Mouse (Mus musculus) megakaryocyte, adult 5-6 weeks (primary cell): ENCODE data around the gene Map2k6. TPM values are rescaled to one million over a fixed set of nuclear protein-coding genes. Genes with fewer than 3 reads are reported as not detected.

Experiments used
- ATAC-seq: 2 replicates; pipeline ENCODE4 v1.8.0; 2016; ENCODE audit warnings: mild to moderate bottlenecking, inconsistent platforms; ENCODE audit not compliant: poor library complexity, severe bottlenecking
- total RNA-seq, 2 experiments: library from RNA; stranded (forward) in 1 of 2; stranded (reverse) in 1 of 2; fragments of 153-499, 151-499 nt in 1 of 2; fragments of 221-1000, 200-1000 nt in 1 of 2; gene quantifications; 2 replicates each; pipeline versions ENCODE4 v1.2.3 to v1.2.4; 2015 to 2017

Gene Map2k6
- total RNA-seq, 2 experiments from 2014 or later, result 10.3 to 16.0 TPM

DNA sequence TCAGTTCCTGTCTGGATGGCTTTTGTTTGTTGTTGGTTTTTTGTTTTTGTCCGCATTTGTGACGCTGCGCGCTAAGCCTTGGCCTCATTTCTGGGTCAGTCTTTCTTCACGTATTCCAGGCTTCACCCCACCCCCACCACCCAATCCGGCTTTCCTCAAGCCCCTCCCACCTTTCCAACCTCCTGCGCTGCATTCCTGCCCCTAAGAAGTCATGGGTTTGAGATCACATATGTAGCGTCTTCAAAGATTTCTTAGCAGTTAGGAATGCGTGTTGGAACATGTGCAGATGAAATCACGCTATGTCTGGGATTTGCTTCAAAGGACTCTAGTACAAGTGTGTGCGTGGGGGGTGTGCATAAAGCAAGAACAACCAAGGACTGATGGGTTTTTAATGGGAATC, 50.3 kb downstream of the Map2k6 start:
- no peak for ATAC-seq

DNA sequence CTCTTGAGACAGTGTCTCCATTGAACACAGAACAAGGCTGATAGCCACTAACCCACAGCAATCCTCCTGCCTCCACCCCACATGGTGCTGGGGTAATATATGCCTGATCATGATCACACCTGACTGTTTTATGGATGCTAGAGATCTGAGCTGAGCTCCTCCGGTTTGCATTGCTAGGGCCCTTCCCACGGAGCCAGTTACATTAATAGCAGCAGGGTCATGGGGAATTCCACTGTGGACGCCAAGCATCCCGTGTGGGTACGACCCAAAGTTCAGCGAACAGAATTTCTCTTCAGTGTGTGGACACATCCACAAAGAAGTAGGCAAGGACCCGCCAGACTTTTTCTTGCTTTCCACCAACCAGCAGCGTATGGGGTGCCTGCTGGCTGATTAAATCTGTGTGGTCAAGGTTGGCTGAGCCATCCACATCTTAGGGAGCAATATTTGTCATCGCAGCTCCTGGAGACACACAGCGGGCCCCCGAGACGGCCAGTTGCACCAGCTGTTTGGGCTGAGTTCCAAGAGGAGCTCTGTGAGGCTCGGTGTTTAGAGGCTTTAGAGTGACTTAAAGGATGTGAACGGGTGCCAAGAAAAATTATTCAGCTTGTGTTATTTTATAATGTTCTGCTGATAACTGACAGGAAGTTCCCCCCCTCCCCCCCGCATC, 51.3 kb downstream of the Map2k6 start:
- ATAC-seq, result no peak

DNA sequence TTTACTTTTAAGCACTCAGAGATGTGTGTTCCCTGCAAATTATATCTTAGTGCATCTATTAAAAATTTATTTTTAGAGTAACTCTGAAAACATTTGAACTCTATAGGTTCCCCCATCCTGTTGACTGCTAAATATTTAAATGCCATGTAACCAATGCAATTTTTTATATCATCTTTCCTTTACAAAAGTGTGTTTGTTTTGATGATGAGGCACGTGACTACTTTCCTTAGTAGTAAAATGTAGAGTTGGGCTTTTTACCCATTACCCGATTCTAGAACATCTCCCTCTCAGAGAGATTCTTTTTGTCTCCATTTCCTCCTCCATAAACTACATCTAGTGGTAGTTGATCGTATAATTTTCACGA, 51.8 kb downstream of the Map2k6 start:
- no peak for ATAC-seq

DNA sequence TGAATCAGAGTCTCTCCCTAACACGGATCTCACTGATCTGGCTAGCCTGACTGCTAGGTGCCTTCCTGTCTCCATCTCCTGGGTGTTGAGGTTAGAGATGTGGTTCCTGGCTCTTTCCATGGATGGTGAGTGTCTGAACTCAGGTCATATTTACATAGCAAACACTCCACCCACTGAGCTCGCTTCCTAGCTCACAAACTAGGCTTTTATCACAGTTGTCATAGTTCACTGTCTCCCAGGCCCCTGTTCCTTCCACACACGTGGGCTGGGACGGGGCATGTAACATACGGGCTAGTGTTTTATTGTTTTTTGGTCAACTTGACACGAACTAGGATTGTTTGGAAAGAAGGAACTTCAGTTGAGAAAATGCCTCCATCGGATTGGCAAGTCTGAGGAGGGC, 52.7 kb downstream of the Map2k6 start:
- no peak for ATAC-seq

- no peak for ATAC-seq
These were observed 54.7 kb downstream of the Map2k6 start for GRCm38 (mm10) chr11:110453445-110454154.

- ATAC-seq, result peak; percentile 35; the same call in 1 of the 2 replicates
These were observed 58.6 kb downstream of the Map2k6 start for GRCm38 (mm10) chr11:110457441-110457912.

- no peak for ATAC-seq
These were observed 61.6 kb downstream of the Map2k6 start for GRCm38 (mm10) chr11:110460480-110460879.

DNA sequence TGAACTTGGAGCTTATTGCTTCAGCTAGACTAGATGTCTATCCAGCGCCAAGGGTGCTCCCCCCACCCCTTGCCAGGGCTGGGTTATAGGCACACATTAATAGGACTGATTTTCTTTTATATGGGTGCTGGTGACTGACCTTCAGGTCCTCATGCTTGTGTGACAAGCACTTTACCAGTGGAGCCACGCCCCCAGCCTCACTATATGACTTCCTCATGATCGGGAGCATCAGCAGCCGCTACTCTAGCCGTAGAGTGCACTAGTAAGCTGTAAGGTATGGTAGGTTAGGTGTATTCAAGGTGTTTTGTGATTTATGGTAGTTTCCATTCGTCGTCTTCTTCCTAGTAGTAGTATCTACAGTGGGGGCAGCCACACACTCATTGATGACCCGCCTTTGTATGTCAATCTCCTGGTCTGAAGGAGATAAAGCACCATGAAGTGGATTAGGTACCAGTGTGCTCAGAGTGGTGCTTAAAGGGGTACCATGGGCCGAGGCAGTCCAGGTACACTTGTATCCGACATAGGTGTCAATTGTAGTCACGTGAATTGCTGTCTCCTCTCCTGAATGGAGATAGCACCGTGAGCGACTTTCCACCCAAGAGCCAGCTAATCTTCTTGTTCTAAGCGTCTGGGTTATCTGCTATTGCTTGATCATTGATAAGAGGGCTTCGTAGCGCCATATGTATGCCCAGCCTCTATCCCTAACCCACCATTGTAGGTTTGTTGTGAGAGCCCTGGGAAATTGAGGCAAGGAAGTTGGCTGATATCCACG, 62.8 kb downstream of the Map2k6 start:
- ATAC-seq, result no peak

DNA sequence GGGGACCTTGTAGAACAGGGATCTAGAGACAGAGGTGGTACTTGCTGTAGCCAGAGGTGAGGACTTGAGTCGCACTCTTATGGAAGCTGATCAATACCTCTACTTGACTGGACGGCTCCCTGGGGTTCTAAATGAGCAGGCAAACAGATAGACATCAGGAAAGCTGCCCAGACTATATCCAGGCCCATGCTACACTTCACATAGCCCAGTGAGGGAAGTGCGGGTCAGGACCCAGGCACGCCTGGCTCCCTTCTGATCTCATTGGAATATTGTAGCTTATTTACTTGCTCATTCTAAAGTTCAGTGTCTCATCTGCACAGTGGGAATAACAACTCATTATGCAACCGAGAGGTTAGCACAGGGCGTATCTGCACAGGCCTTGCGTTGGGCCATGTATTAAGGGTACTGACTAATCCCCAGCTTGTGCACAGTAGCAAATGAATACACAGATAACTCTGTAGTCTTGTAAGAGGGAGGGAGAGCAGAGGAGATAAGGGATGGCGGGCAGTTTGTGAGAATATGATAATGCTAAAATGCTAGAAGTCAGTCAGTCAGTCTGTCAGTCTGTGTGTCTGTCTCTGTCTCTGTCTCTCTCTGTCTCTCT, 64.2 kb downstream of the Map2k6 start:
- peak; percentile 42 for ATAC-seq

DNA sequence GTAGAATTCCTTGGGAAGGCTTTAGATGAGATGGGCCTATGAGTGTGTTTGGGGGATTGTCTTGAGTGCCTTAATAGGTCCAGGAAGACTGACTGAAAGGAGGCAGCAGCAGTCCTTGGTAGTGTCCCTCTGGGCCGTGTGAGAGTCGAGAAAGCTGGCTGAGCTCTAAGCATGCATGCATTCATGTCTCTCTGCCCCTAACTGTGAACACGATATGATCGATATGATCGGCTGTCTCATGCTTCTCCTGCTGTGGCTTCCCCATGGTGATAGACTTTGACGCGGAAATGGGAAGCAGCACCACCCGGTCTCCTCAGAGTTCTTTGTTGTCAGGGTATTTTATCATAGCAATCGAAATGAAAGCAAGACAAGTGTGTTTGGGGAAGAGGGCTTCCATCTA, 64.9 kb downstream of the Map2k6 start:
- peak; percentile 68 for ATAC-seq

DNA sequence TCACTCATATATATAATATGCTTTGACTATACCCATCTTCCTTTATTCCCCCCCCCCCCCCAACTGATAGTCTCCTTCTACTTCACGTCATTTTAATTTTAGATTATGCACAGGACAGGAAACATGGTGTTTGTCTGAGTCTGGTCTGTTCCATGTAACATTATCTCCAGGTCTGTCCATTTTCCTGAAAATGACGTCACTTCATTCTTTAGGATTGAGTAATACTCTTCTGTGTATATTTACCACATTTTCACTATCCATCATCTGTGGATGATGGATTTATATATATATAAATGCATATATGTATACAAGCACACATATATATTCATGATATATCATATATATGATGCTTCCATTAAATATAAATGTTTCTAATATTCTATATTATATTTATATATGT, 70.1 kb downstream of the Map2k6 start:
- no peak for ATAC-seq

GRCm38 (mm10) chr11:110470561-110471273, 71.8 kb downstream of the Map2k6 start:
- no peak for ATAC-seq

DNA sequence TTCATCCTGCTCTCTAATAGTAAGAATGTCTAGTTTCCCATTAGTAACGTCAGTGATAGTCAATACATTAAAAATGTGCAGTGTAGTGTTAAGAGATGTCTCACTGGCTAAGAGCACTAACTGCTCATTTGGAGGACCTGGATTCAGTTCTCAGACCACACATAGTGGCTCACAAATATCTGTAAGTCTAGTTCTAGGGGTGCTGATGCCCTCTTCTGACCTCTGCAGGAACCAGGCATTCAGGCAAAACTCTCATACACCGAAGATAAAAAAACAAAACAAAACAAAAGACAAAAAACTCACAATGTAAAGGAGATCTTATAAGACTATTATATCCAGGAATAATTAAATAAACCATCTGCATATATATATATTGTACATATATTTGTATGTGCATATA, 72.4 kb downstream of the Map2k6 start:
- no peak for ATAC-seq

DNA sequence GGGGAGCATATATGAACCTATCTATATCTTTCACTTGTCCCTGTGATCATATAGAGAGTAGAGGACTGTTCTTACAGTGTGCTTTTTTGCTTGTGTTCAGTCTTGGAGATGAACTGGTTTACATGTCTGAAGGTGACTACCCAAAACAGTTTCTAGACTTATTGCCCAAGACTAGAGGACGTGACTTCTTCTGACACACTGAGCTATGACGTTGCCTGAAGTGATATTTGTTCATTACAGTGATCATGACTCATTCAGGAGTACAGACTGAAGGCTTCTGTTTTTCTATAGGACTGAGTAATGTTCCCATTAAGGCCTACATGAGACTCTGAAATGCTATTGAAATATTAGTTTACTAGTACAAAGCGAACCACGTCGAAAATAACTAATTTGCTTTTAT, 73.2 kb downstream of the Map2k6 start:
- peak; percentile 50; the same call in 1 of the 2 replicates for ATAC-seq

- no peak for ATAC-seq
These were observed 74.6 kb downstream of the Map2k6 start for GRCm38 (mm10) chr11:110473495-110473894.

GRCm38 (mm10) chr11:110476361-110477151, 77.6 kb downstream of the Map2k6 start:
- peak; percentile 30; the same call in 1 of the 2 replicates for ATAC-seq

DNA sequence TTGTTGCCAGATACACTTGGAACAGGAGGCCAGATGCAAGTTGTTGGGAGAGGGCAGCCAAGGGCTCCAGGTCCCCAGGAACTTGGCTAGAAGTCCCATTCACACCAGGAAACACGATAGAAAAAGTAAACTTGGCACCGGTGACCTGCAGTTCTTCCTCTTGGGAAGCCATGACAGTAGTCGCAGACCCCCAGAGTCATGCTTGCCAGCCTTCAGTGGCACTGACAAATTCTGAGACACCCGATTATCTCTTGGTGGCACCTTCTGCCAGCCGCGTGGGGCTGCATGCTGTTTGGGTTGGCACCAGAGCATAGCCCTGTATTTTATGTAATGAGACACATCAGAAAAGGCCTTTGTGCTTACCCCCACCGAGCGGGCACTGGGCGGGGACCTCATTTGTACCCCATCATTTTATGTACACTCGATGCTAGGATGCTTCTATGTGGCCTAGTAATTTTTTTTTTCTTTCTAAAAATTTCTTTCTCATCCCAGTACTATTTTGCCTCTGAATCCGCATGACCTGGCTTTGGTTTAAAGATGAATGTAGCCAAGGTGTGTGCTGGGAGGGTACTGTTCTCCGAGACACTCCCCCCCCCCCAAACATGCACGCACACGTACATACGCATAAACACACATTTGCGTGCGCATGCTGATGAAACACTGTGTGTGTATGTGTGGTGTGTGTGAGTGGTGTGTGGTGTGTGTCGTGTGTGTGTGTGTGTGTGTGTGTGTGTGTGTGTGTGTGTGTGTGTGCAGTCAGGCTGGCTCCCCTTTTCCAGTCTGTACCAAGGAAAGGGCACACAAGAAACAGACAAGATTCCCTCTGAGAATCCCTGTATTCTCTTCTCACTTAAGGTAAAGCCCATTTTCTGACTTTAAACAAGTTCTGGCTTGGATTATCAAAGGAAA, 79.3 kb downstream of the Map2k6 start:
- no peak for ATAC-seq

DNA sequence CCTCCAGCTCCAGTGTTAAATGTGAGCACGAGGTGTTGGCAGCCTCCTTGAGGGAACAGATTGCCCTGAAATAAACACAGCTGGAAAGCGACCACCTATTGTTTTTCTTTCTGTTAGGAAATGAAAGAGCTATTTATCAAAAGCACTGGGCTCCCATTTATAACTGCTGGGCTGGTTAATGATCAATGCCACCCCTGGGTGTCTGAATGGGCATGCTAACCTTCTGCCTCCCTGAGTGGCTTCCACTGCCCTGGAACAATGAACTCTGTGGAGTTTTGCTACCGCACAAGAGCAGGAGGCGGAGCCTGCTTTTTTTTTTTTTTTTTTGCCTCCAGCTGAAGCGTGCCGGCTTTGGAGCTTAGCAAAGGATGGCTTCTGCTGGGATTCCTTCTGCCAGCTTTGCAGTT, 80.1 kb downstream of the Map2k6 start:
- ATAC-seq, result peak; percentile 36; the same call in 1 of the 2 replicates

DNA sequence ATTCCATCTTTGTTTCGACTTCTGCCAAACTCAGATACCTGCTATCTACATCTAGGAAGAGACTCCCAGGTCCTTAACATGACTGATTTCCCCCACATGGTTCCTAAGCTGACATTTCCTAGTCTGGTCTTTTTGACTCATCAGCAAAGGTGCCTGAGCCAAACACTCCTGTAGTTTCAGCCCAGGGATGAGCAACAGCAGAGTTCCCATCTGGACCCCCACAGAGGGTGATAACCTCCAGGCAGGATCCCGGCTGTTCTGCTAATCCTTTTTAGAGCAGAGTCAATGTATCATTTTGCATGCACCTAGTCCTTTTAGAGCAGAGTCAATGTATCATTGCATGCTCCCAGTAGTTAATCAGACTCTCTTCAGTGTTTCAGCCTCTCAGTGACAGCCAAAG, 82.5 kb downstream of the Map2k6 start:
- ATAC-seq, result no peak
